Mouse (Mus musculus): Measurements from ENCODE around the gene Cap2. TPM values are rescaled to one million over a fixed set of nuclear protein-coding genes. Genes with fewer than 3 reads are reported as not detected.

The Cap2 gene
- polyA plus RNA-seq, 1 experiment, result 6.2 TPM

DNA sequence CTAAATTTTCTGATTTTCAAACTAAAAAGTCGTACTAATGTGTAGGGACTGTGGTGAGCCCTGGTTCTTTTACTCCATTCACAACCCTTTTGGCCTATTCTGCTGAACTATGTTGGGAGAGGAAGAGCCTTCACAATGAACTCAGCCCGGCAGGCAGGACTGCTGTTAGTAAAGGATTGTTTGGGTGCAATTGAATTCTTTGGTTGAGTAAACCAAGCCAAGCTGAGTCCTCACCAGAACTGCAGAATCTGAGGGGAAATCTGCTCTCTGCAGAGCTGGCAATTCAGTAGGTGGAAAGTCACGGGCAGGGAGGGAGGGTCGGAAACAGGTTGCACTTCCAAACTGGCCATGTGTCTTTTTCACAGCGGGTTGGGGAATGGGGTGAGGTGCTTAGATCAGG is 39.3 kb downstream of the Cap2 start:
- WGBS, result 89% methylated on average over 5 of the region's 5 CpGs
- H3K36me3 ChIP-seq (ENCODE audit: control insufficient read depth, insufficient read depth, low read length), result no peaks in the 10 kb centered on the region
- TF ChIP-seq CTCF (IDR thresholded peaks at IDR 0.05; ENCODE audit: extremely low read depth, insufficient read length, insufficient replicate concordance, low read depth, low read length) (no peak), POLR2A (IDR thresholded peaks at IDR 0.05; ENCODE audit: low read depth, low read length) (no peak)
- no peaks in the 10 kb centered on the region for H3K4me1 ChIP-seq (ENCODE audit: control insufficient read depth, insufficient read depth, insufficient read length, low read length)
- H3K4me3 ChIP-seq (ENCODE audit: low read depth, low read length), result no peak overlapping the region
- H3K27ac ChIP-seq (ENCODE audit: insufficient read depth, low read depth, low read length), result no peak overlapping the region
- no peaks in the 10 kb centered on the region for H3K27me3 ChIP-seq (ENCODE audit: control insufficient read depth, insufficient read depth, low read length)

- Histone ChIP-seq H3K27ac (ENCODE audit: insufficient read depth, low read depth, low read length) (no peak overlapping the region), H3K4me3 (ENCODE audit: low read depth, low read length) (no peak overlapping the region), H3K4me1 (ENCODE audit: control insufficient read depth, insufficient read depth, insufficient read length, low read length) (no peaks in the 10 kb centered on the region), H3K36me3 (ENCODE audit: control insufficient read depth, insufficient read depth, low read length) (no peaks in the 10 kb centered on the region), H3K27me3 (ENCODE audit: control insufficient read depth, insufficient read depth, low read length) (no peaks in the 10 kb centered on the region)
- 85% methylated on average over 7 of the region's 7 CpGs for WGBS
- no peak for TF ChIP-seq CTCF (IDR thresholded peaks at IDR 0.05; ENCODE audit: extremely low read depth, insufficient read length, insufficient replicate concordance, low read depth, low read length)
- TF ChIP-seq POLR2A (IDR thresholded peaks at IDR 0.05; ENCODE audit: low read depth, low read length), result no peak
Observed at GRCm38 (mm10) chr13:46542782-46543181, 41.1 kb downstream of the Cap2 start.

DNA sequence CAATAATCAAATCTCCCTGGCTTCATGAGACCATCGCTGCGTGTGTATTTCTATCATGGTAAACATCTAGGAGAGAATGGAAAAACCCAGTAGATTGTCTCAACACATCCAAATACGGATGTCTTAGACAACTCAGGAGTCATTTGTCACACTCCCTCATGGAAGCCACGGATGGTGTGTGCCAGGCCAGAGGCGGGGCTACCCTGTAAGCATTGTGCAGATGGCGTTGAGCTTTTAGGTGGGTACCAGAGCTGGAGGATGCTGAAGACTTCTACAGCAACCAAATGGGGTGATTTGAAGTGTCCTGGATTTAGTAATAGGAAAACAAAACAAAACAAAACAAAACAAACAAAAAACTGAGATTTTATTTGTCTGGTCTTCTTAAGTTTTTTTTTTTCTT is 43.0 kb downstream of the Cap2 start:
- no peak overlapping the region for H3K27ac ChIP-seq (ENCODE audit: insufficient read depth, low read depth, low read length)
- H3K4me3 ChIP-seq (ENCODE audit: low read depth, low read length), result no peak overlapping the region
- WGBS, result 81% methylated on average over 6 of the region's 6 CpGs
- H3K36me3 ChIP-seq (ENCODE audit: control insufficient read depth, insufficient read depth, low read length), result no peaks in the 10 kb centered on the region
- no peak for TF ChIP-seq CTCF (IDR thresholded peaks at IDR 0.05; ENCODE audit: extremely low read depth, insufficient read length, insufficient replicate concordance, low read depth, low read length)
- TF ChIP-seq POLR2A (IDR thresholded peaks at IDR 0.05; ENCODE audit: low read depth, low read length), result no peak
- no peaks in the 10 kb centered on the region for H3K27me3 ChIP-seq (ENCODE audit: control insufficient read depth, insufficient read depth, low read length)
- H3K4me1 ChIP-seq (ENCODE audit: control insufficient read depth, insufficient read depth, insufficient read length, low read length), result no peaks in the 10 kb centered on the region

DNA sequence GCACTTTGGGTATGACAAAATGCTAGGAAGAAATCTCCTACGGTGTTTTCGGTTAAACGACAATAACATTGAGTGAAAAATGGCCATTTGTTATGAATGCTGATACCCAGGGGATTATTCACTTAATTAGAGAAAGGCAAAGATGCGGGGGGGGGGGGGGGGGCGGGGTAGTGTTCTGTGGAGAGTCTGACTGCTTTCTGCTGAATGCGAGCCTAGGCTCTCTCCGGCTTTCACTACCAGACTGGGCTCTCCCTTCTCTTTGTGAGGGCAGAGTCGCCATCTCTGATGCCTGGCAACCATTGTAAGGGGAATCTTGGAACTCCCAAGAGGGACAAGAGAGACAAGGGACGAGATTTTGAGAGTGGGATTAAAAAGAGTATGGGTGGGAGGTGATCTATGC is 43.4 kb downstream of the Cap2 start:
- H3K4me3 ChIP-seq (ENCODE audit: low read depth, low read length), result no peak overlapping the region
- 82% methylated on average over 9 of the region's 9 CpGs for whole genome bisulfite sequencing
- H3K36me3 ChIP-seq (ENCODE audit: control insufficient read depth, insufficient read depth, low read length), result no peaks in the 10 kb centered on the region
- H3K27me3 ChIP-seq (ENCODE audit: control insufficient read depth, insufficient read depth, low read length), result no peaks in the 10 kb centered on the region
- no peak for TF ChIP-seq CTCF (IDR thresholded peaks at IDR 0.05; ENCODE audit: extremely low read depth, insufficient read length, insufficient replicate concordance, low read depth, low read length)
- no peak for TF ChIP-seq POLR2A (IDR thresholded peaks at IDR 0.05; ENCODE audit: low read depth, low read length)
- no peak overlapping the region for H3K27ac ChIP-seq (ENCODE audit: insufficient read depth, low read depth, low read length)
- no peaks in the 10 kb centered on the region; the same call in 1 of the 2 replicates for H3K4me1 ChIP-seq (ENCODE audit: control insufficient read depth, insufficient read depth, insufficient read length, low read length)

DNA sequence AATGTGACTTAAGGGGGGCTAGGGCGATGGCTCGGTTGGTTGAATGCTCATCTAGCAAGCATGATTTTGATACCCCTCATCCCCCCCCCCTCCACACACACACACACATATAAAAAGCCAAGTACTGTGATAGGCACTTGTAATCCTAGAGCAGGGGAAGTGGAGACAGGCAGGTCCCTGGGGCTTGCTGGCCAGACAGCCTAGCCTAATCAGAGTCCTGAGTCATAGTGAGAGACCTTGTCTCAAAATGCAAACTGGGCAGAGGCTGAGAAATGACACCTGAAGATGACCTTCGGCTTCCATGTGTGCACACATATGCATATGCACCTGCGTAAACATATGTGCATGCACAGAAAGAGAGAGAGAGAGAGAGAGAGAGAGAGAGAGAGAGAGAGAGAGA is 45.2 kb downstream of the Cap2 start:
- TF ChIP-seq CTCF (IDR thresholded peaks at IDR 0.05; ENCODE audit: extremely low read depth, insufficient read length, insufficient replicate concordance, low read depth, low read length) (no peak), POLR2A (IDR thresholded peaks at IDR 0.05; ENCODE audit: low read depth, low read length) (no peak)
- 74% methylated on average over 4 of the region's 4 CpGs for WGBS
- no peaks in the 10 kb centered on the region for H3K27me3 ChIP-seq (ENCODE audit: control insufficient read depth, insufficient read depth, low read length)
- H3K36me3 ChIP-seq (ENCODE audit: control insufficient read depth, insufficient read depth, low read length), result no peaks in the 10 kb centered on the region
- peaks cover 10% of the 10 kb centered on the region; the same call in 1 of the 2 replicates for H3K4me1 ChIP-seq (ENCODE audit: control insufficient read depth, insufficient read depth, insufficient read length, low read length)
- H3K4me3 ChIP-seq (ENCODE audit: low read depth, low read length), result no peak overlapping the region
- H3K27ac ChIP-seq (ENCODE audit: insufficient read depth, low read depth, low read length), result no peak overlapping the region

DNA sequence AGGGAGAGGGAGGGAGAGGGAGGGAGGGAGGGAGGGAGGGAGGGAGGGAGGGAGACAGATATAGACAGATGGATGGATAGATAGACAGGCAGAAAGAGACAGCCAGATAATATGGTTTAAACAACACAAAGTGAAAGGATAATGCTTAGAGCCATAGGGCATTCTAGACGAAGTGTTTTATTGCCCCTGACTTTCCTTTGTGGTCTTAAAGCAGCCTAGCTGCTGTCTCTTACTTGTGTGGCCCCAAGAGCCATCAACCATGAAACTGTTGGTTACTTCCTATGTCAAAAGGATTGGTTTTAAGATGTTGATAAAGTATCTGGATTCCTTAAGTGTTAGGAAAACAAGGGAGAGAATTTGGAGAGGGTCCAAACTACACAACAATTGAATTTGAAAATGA is 45.6 kb downstream of the Cap2 start:
- Histone ChIP-seq H3K27ac (ENCODE audit: insufficient read depth, low read depth, low read length) (no peak overlapping the region), H3K27me3 (ENCODE audit: control insufficient read depth, insufficient read depth, low read length) (no peaks in the 10 kb centered on the region), H3K4me1 (ENCODE audit: control insufficient read depth, insufficient read depth, insufficient read length, low read length) (peaks cover 10% of the 10 kb centered on the region; the same call in 1 of the 2 replicates), H3K4me3 (ENCODE audit: low read depth, low read length) (no peak overlapping the region), H3K36me3 (ENCODE audit: control insufficient read depth, insufficient read depth, low read length) (no peaks in the 10 kb centered on the region)
- no peak for TF ChIP-seq CTCF (IDR thresholded peaks at IDR 0.05; ENCODE audit: extremely low read depth, insufficient read length, insufficient replicate concordance, low read depth, low read length)
- no peak for TF ChIP-seq POLR2A (IDR thresholded peaks at IDR 0.05; ENCODE audit: low read depth, low read length)
- 8% methylated on average over 1 of the region's 1 CpGs for WGBS

DNA sequence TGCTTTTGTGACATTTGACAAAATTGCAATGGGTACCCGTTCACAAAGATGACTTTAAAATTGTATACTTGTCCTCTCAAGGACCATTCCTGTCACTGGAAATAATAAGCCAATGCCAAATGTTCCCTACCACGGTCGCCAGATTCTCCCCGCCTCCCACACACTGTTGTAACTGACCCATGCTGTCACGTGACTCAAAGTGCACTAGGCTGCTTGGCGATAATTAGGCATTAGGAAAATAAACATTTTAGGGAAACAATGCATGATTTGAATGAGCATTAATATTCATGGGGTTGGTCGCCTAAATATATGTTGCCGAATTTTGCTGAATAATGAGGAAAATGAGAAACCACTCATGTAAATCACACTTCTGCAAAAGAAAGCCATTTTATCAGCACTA is 46.5 kb downstream of the Cap2 start:
- Histone ChIP-seq H3K36me3 (ENCODE audit: control insufficient read depth, insufficient read depth, low read length) (no peaks in the 10 kb centered on the region), H3K27me3 (ENCODE audit: control insufficient read depth, insufficient read depth, low read length) (no peaks in the 10 kb centered on the region), H3K4me3 (ENCODE audit: low read depth, low read length) (no peak overlapping the region), H3K4me1 (ENCODE audit: control insufficient read depth, insufficient read depth, insufficient read length, low read length) (peaks cover 10% of the 10 kb centered on the region; the same call in 1 of the 2 replicates), H3K27ac (ENCODE audit: insufficient read depth, low read depth, low read length) (no peak overlapping the region)
- no peak for TF ChIP-seq POLR2A (IDR thresholded peaks at IDR 0.05; ENCODE audit: low read depth, low read length)
- TF ChIP-seq CTCF (IDR thresholded peaks at IDR 0.05; ENCODE audit: extremely low read depth, insufficient read length, insufficient replicate concordance, low read depth, low read length), result no peak
- 82% methylated on average over 8 of the region's 8 CpGs for WGBS

Data from small intestine, adult 2 months (tissue).